Mouse (Mus musculus): ENCODE measurements around the gene Amd1. TPM values are rescaled to one million over a fixed set of nuclear protein-coding genes. Genes with fewer than 3 reads are reported as not detected.

Amd1 gene
- polyA plus RNA-seq, 1 experiment from 2014 or later = 61.8 TPM

DNA sequence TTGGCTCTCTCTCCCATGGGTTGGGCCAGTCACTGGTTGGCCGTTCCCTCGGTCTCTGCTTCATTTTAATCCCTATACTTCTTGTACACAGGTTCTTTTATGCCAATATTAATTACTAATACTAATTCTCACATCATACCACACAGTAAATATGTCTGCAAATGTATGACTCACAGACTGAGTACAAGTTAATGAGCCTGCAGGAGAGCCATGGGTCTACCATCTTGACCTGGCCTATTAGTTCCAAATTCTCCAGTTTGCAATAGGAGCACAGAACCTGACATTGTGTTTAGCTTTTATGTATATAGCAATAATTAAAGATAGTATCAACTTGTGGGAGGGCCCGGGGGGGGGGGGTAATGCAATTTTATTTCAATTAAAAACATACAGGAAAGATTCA, 17.0 kb downstream of the Amd1 start:
- no peaks in the 10 kb centered on the region for H3K27me3 ChIP-seq (replicated peaks; ENCODE audit: control insufficient read depth, insufficient read depth, low read length)
- no peak overlapping the region for H3K9ac ChIP-seq (ENCODE audit: low read depth, low read length)
- H3K4me1 ChIP-seq (ENCODE audit: control insufficient read depth, insufficient read depth, low read length) = no peaks in the 10 kb centered on the region
- H3K4me3 ChIP-seq (ENCODE audit: low read depth, low read length) = no peak overlapping the region
- 91% methylated on average over 3 of the region's 3 CpGs for WGBS
- H3K27ac ChIP-seq (replicated peaks; ENCODE audit: low read depth, low read length) = no peak overlapping the region
- H3K9me3 ChIP-seq (ENCODE audit: control insufficient read depth, low read length) = no peaks in the 10 kb centered on the region
- DNase-seq (ENCODE audit: low spot score) (no peak), ATAC-seq (ENCODE audit: low read depth) (no peak)
- peaks cover 31% of the 10 kb centered on the region for H3K36me3 ChIP-seq (ENCODE audit: control insufficient read depth, insufficient read depth, low read length)
- H3K4me2 ChIP-seq (ENCODE audit: low read depth, low read length) = no peak overlapping the region

DNA sequence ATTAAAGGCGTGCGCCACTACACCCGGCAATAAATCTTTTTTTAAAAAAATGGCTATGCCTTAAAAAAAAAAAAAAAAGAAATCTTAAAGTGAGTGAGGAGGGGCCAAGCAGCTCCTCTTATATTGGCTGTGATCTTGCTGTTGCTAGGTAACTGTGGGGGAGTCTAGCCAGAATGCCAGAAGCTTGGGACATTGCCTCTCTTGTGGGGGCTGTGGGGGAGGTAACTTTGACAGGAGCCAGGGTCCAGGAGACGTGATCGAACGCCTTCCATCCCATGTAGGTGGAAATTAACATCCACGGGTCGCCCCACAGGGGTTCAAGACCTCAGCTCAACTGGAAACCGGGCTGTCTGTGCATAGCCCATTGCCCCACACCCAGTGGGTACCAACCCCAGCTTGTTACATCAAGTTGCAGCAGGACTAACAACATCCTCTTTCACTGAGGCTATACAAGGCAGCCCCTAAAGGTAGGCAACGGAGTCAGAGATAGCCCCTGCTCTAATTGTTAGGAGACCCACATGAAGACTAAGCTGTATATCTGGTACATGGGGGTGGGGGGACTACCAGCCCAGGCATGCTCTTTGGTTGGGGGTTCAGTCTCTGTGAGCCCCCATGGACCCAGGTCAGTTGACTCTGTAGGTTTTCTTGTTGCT, 17.7 kb downstream of the Amd1 start:
- H3K4me2 ChIP-seq (ENCODE audit: low read depth, low read length) = no peak overlapping the region
- H3K36me3 ChIP-seq (ENCODE audit: control insufficient read depth, insufficient read depth, low read length) = peaks cover 26% of the 10 kb centered on the region
- H3K9ac ChIP-seq (ENCODE audit: low read depth, low read length) = no peak overlapping the region
- no peaks in the 10 kb centered on the region for H3K4me1 ChIP-seq (ENCODE audit: control insufficient read depth, insufficient read depth, low read length)
- H3K27me3 ChIP-seq (replicated peaks; ENCODE audit: control insufficient read depth, insufficient read depth, low read length) = no peaks in the 10 kb centered on the region
- no peak for ATAC-seq (ENCODE audit: low read depth)
- H3K27ac ChIP-seq (replicated peaks; ENCODE audit: low read depth, low read length) = no peak overlapping the region
- 85% methylated on average over 10 of the region's 10 CpGs for WGBS
- no peaks in the 10 kb centered on the region for H3K9me3 ChIP-seq (ENCODE audit: control insufficient read depth, low read length)
- H3K4me3 ChIP-seq (ENCODE audit: low read depth, low read length) = no peak overlapping the region
- no peak for DNase-seq (ENCODE audit: low spot score)

DNA sequence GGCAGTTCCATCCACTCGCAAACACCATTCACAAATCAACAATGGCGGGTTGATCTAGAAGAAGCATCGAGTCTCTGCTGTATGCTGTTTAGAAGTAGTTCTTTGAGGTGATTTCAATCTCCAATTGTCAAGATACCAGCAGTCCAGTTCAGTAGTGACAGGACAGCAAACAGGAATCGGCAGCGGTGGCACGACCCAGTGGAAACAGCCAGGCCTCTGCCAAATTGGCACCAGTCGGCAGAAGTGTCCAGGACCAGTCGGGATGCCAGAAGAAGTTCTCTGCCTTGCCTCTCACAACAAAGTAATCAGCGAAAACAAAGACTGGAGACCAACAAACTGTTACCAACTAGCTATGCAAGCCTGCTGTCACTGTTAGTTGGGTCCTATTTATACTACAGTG, 18.4 kb downstream of the Amd1 start:
- Histone ChIP-seq H3K9me3 (ENCODE audit: control insufficient read depth, low read length) (no peaks in the 10 kb centered on the region), H3K9ac (ENCODE audit: low read depth, low read length) (no peak overlapping the region), H3K27me3 (replicated peaks; ENCODE audit: control insufficient read depth, insufficient read depth, low read length) (no peaks in the 10 kb centered on the region), H3K27ac (replicated peaks; ENCODE audit: low read depth, low read length) (no peak overlapping the region), H3K4me1 (ENCODE audit: control insufficient read depth, insufficient read depth, low read length) (no peaks in the 10 kb centered on the region), H3K36me3 (ENCODE audit: control insufficient read depth, insufficient read depth, low read length) (peaks cover 26% of the 10 kb centered on the region), H3K4me2 (ENCODE audit: low read depth, low read length) (no peak overlapping the region), H3K4me3 (ENCODE audit: low read depth, low read length) (no peak overlapping the region)
- DNase-seq (ENCODE audit: low spot score) (no peak), ATAC-seq (ENCODE audit: low read depth) (no peak)
- 92% methylated on average over 9 of the region's 9 CpGs for WGBS

DNA sequence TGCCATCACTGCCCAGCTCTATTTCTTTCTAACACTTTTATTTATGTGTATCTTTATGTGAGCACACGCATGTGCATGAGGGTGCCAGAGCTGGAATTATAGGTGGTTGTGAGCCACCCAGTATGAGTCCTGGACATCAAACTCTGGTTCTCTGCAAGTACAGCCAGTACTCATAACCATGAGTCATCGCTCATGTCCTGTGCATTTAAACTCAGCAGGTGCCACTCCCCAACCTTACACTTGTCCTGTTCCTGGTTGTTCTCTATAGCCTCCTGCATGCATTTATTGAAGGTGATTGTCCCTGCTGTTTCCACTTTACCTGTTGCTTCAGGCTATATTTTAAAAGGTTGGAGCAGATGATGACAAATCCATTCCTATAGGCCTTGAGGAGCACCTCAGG, 20.4 kb downstream of the Amd1 start:
- Histone ChIP-seq H3K4me2 (ENCODE audit: low read depth, low read length) (no peak overlapping the region), H3K9ac (ENCODE audit: low read depth, low read length) (no peak overlapping the region), H3K9me3 (ENCODE audit: control insufficient read depth, low read length) (no peaks in the 10 kb centered on the region), H3K27ac (replicated peaks; ENCODE audit: low read depth, low read length) (no peak overlapping the region), H3K36me3 (ENCODE audit: control insufficient read depth, insufficient read depth, low read length) (peaks cover 18% of the 10 kb centered on the region; the same call in 1 of the 2 replicates), H3K27me3 (replicated peaks; ENCODE audit: control insufficient read depth, insufficient read depth, low read length) (no peaks in the 10 kb centered on the region), H3K4me1 (ENCODE audit: control insufficient read depth, insufficient read depth, low read length) (no peaks in the 10 kb centered on the region), H3K4me3 (ENCODE audit: low read depth, low read length) (no peak overlapping the region)
- no peak for ATAC-seq (ENCODE audit: low read depth)
- WGBS = 89% methylated on average over 2 of the region's 2 CpGs
- no peak for DNase-seq (ENCODE audit: low spot score)

DNA sequence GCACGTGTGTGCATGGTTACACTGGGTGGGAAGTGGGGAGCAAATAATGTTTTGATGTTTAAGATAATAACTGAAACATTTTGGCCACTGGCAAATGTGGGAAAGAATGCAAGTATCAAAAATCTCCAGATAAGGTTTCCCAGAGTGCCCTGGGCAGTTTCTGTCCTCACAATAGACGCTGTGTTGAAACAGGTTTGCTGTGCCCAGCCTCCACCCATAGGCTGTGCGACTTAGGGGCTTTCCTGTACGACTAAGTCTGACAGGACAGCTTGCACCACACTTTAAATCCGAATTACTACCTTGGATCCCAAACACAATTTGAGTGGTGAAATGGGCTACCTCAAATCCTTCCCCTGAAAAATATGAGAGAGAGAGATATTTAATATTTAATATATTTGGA, 23.7 kb downstream of the Amd1 start:
- H3K27me3 ChIP-seq (replicated peaks; ENCODE audit: control insufficient read depth, insufficient read depth, low read length) = no peaks in the 10 kb centered on the region
- no peak overlapping the region for H3K27ac ChIP-seq (replicated peaks; ENCODE audit: low read depth, low read length)
- no peaks in the 10 kb centered on the region for H3K4me1 ChIP-seq (ENCODE audit: control insufficient read depth, insufficient read depth, low read length)
- no peak overlapping the region for H3K9ac ChIP-seq (ENCODE audit: low read depth, low read length)
- 35% methylated on average over 5 of the region's 5 CpGs for WGBS
- no peaks in the 10 kb centered on the region for H3K9me3 ChIP-seq (ENCODE audit: control insufficient read depth, low read length)
- peak; percentile 53; the same call in 1 of the 2 replicates for ATAC-seq (ENCODE audit: low read depth)
- H3K36me3 ChIP-seq (ENCODE audit: control insufficient read depth, insufficient read depth, low read length) = 0 out of 2 replicates have a peak, but pooled peaks cover 4% of the 10 kb centered on the region
- peak; percentile 23 for DNase-seq (ENCODE audit: low spot score)
- no peak overlapping the region for H3K4me2 ChIP-seq (ENCODE audit: low read depth, low read length)
- H3K4me3 ChIP-seq (ENCODE audit: low read depth, low read length) = no peak overlapping the region

DNA sequence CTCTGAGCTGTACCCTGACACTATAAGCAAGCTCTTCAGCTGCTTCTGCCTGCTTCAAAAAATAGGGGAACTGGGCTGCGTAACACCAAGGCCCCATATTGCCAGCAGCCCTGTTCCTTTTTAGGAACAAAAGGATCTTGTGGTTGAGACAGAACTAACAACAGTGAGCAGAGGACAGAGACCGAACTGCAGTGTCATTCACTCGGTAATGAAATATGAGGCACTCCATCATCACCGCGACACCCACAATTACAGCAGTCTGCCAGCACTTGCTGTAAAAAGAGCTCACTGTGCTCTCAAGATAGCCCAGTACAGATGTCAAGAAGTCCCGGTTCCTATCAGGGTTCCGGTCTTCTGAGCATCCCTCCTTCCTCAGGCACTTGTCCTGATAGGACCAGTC, 26.0 kb downstream of the Amd1 start:
- Histone ChIP-seq H3K4me3 (ENCODE audit: low read depth, low read length) (no peak overlapping the region), H3K4me1 (ENCODE audit: control insufficient read depth, insufficient read depth, low read length) (no peaks in the 10 kb centered on the region), H3K9ac (ENCODE audit: low read depth, low read length) (no peak overlapping the region), H3K27me3 (replicated peaks; ENCODE audit: control insufficient read depth, insufficient read depth, low read length) (no peaks in the 10 kb centered on the region), H3K27ac (replicated peaks; ENCODE audit: low read depth, low read length) (no peak overlapping the region), H3K9me3 (ENCODE audit: control insufficient read depth, low read length) (no peaks in the 10 kb centered on the region), H3K36me3 (ENCODE audit: control insufficient read depth, insufficient read depth, low read length) (no peaks in the 10 kb centered on the region), H3K4me2 (ENCODE audit: low read depth, low read length) (no peak overlapping the region)
- DNase-seq (ENCODE audit: low spot score) (no peak), ATAC-seq (ENCODE audit: low read depth) (no peak)
- 50% methylated on average over 7 of the region's 7 CpGs for WGBS

DNA sequence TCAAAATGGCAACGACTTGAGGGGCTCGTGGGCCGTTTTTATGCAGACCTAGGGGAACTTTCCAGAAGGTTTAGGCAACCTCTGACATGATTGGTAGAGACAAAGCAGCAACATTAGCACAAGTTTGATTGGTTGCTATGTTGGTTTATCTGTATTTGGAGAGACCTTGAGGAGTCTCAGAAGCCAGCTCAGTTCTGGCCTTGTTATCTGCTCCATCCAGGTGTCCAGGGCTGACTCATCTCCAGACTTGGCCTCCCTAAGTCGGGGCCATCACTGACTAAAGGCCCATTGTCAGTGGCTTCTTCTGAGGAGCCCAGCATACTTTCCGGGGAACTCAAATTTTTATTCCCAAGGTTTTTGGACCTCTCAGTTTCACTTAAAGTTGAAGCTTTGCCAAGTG, 28.0 kb downstream of the Amd1 start:
- Histone ChIP-seq H3K9me3 (ENCODE audit: control insufficient read depth, low read length) (no peaks in the 10 kb centered on the region), H3K27me3 (replicated peaks; ENCODE audit: control insufficient read depth, insufficient read depth, low read length) (no peaks in the 10 kb centered on the region), H3K4me2 (ENCODE audit: low read depth, low read length) (no peak overlapping the region), H3K4me1 (ENCODE audit: control insufficient read depth, insufficient read depth, low read length) (no peaks in the 10 kb centered on the region), H3K4me3 (ENCODE audit: low read depth, low read length) (no peak overlapping the region), H3K9ac (ENCODE audit: low read depth, low read length) (no peak overlapping the region), H3K27ac (replicated peaks; ENCODE audit: low read depth, low read length) (no peak overlapping the region), H3K36me3 (ENCODE audit: control insufficient read depth, insufficient read depth, low read length) (no peaks in the 10 kb centered on the region)
- ATAC-seq (ENCODE audit: low read depth) = no peak
- WGBS = 81% methylated on average over 5 of the region's 5 CpGs
- no peak for DNase-seq (ENCODE audit: low spot score)

DNA sequence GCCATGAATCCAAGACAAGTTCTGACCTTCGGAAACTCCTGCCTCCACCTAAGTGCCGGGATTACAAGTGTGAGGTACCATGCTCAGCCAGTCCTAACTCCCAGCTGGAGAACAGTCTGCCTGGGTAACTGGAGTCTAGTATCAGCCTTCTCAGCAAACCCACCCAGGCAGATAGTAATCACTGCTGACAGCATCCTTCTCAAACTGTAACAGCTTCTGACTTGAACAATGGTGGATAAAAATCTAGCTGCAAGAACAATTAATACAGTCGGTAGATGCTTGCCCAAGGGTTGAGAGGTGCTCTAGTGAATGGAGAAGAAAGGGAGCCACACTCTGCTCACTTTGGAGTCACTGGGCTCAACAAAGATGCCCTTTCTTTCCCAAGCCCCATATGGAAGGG, 30.8 kb downstream of the Amd1 start:
- no peak overlapping the region for H3K9ac ChIP-seq (ENCODE audit: low read depth, low read length)
- no peak overlapping the region for H3K4me3 ChIP-seq (ENCODE audit: low read depth, low read length)
- ATAC-seq (ENCODE audit: low read depth) (no peak), DNase-seq (ENCODE audit: low spot score) (no peak)
- no peaks in the 10 kb centered on the region for H3K9me3 ChIP-seq (ENCODE audit: control insufficient read depth, low read length)
- H3K4me2 ChIP-seq (ENCODE audit: low read depth, low read length) = no peak overlapping the region
- H3K36me3 ChIP-seq (ENCODE audit: control insufficient read depth, insufficient read depth, low read length) = no peaks in the 10 kb centered on the region
- 86% methylated on average over 3 of the region's 3 CpGs for WGBS
- H3K27ac ChIP-seq (replicated peaks; ENCODE audit: low read depth, low read length) = no peak overlapping the region
- H3K27me3 ChIP-seq (replicated peaks; ENCODE audit: control insufficient read depth, insufficient read depth, low read length) = no peaks in the 10 kb centered on the region
- no peaks in the 10 kb centered on the region for H3K4me1 ChIP-seq (ENCODE audit: control insufficient read depth, insufficient read depth, low read length)

DNA sequence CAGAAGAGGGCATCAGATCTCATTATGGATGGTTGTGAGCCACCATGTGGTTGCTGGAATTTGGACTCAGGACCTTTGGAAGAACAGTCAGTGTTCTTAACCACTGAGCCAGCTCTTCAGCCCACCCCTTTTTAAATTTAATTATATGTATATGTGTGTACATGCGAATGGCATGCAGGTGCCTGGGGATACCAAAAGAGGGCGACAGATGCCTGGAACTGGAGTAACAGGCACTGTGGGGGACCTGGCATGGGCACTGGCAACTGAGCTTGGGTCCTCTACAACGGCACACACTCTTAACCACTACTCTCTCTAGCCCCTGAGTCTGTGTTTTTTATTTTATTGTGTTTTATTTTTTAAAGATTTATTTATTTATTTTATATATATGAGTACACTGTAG, 37.1 kb downstream of the Amd1 start:
- WGBS = 83% methylated on average over 3 of the region's 3 CpGs
- no peak for ATAC-seq (ENCODE audit: low read depth)

More for the DNA sequence above, 37.1 kb downstream of the Amd1 start:
- H3K27ac ChIP-seq (replicated peaks; ENCODE audit: low read depth, low read length) = no peak overlapping the region
- no peaks in the 10 kb centered on the region for H3K9me3 ChIP-seq (ENCODE audit: control insufficient read depth, low read length)
- no peak overlapping the region for H3K9ac ChIP-seq (ENCODE audit: low read depth, low read length)
- H3K27me3 ChIP-seq (replicated peaks; ENCODE audit: control insufficient read depth, insufficient read depth, low read length) = no peaks in the 10 kb centered on the region
- DNase-seq (ENCODE audit: low spot score) = no peak
- H3K4me2 ChIP-seq (ENCODE audit: low read depth, low read length) = no peak overlapping the region
- H3K4me1 ChIP-seq (ENCODE audit: control insufficient read depth, insufficient read depth, low read length) = no peaks in the 10 kb centered on the region
- no peak overlapping the region for H3K4me3 ChIP-seq (ENCODE audit: low read depth, low read length)
- no peaks in the 10 kb centered on the region for H3K36me3 ChIP-seq (ENCODE audit: control insufficient read depth, insufficient read depth, low read length)

Data from embryonic facial prominence, embryonic 14.5 days (tissue).